18 mouse cellular contexts compared by ENCODE assay signal in the genomic region with DNA sequence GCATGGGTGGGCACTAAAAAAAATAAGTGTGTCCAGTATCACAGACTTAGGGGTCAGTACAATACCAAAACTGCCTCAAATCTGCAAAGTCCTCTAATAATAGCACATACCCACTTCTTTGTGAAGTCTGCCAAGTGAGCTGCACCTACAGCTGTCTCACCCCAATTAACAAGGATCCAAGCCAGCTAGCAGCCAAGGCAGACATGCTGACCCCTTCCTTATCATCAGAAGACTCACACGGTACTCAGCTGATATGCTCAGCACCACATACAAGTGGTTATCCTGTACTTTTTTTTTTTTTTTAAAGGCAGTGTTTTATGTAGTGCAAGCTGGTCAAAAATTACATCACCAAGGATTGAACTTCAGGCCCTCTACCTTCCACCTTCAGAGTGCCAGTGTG. TPM values are rescaled to one million over a fixed set of nuclear protein-coding genes. Genes with fewer than 3 reads are reported as not detected.
DNase-seq lines count a peak whose midpoint lies in the region; ATAC-seq lines count a peak whose summit lies in the region.
"Had no signal": no experiment of that assay in that cellular context is flagged by ENCODE, and none has a peak within 500 bp of the region (broad histone marks: within the 10 kb centered on the region; RNA-seq: fewer than 3 reads in every experiment).

No protein-coding gene starts in this region.

- no peak for ATAC-seq in embryonic facial prominence, embryonic 14.5 days (ENCODE audit: low read depth)
- ATAC-seq in kidney, embryonic 14.5 days (ENCODE audit: low FRiP score, low TSS enrichment), result 0 out of 2 replicates have a peak, but pooled peaks have one; percentile 16
- peak; percentile 73 for ATAC-seq in liver, embryonic 15.5 days (ENCODE audit: insufficient read depth)
- ATAC-seq in inflammation-experienced regulatory T-cells, adult 6 months, result no peak
- ATAC-seq in forebrain, embryonic 11.5 days (replicated peaks; ENCODE audit: low FRiP score), result no peak
- ATAC-seq: forebrain, embryonic 15.5 days; midbrain, embryonic 13.5 days had no signal

- no peak overlapping the region for H3K9ac ChIP-seq in embryonic facial prominence, embryonic 14.5 days (ENCODE audit: low read depth, low read length)
- H3K9ac ChIP-seq in kidney, embryonic 14.5 days (ENCODE audit: low read depth, low read length), result no peak overlapping the region
- no peak overlapping the region for H3K9ac ChIP-seq in liver, embryonic 15.5 days
- H3K9ac ChIP-seq in forebrain, embryonic 11.5 days (ENCODE audit: low read length), result no peak overlapping the region
- H3K9ac ChIP-seq: forebrain, embryonic 15.5 days; midbrain, embryonic 13.5 days; neural tube, embryonic 15.5 days had no signal

- peak; percentile 17 for DNase-seq in embryonic facial prominence, embryonic 14.5 days (ENCODE audit: low spot score)
- no peak for DNase-seq in embryonic facial prominence, embryonic 10.5 days (ENCODE audit: low spot score)
- no peak for DNase-seq in kidney, adult 8-10 months
- DNase-seq in MEL-GATA-1-ER (ENCODE audit: extremely low read depth, low read depth), result peak; percentile 14
- no peak for DNase-seq in forebrain, embryonic 11.5 days (ENCODE audit: low spot score)
- DNase-seq: cerebellum, adult 9-10 months; layer of hippocampus, postnatal 36 days; lung, adult 18-20 months; thymus, adult 18-20 months had no signal

- H3K27ac ChIP-seq in embryonic facial prominence, embryonic 14.5 days (replicated peaks; ENCODE audit: low read depth, low read length), result no peak overlapping the region
- no peak overlapping the region for H3K27ac ChIP-seq in embryonic facial prominence, embryonic 10.5 days (replicated peaks)
- no peak overlapping the region for H3K27ac ChIP-seq in kidney, embryonic 14.5 days (ENCODE audit: low read depth, low read length)
- no peak overlapping the region; the same call in 1 of the 2 replicates for H3K27ac ChIP-seq in liver, embryonic 15.5 days (replicated peaks)
- no peak overlapping the region for H3K27ac ChIP-seq in forebrain, embryonic 11.5 days (ENCODE audit: low read depth, low read length)
- H3K27ac ChIP-seq: forebrain, embryonic 15.5 days; hindbrain, embryonic 10.5 days; macrophage; midbrain, embryonic 13.5 days; neural tube, embryonic 15.5 days had no signal

- no peak overlapping the region for H3K4me2 ChIP-seq in embryonic facial prominence, embryonic 14.5 days (ENCODE audit: low read depth, low read length)
- no peak overlapping the region for H3K4me2 ChIP-seq in kidney, embryonic 14.5 days (replicated peaks; ENCODE audit: low read depth, low read length)
- H3K4me2 ChIP-seq in liver, embryonic 15.5 days, result no peak overlapping the region
- H3K4me2 ChIP-seq in forebrain, embryonic 11.5 days (ENCODE audit: low read depth, low read length, severe bottlenecking), result no peak overlapping the region
- H3K4me2 ChIP-seq: forebrain, embryonic 15.5 days; midbrain, embryonic 13.5 days; neural tube, embryonic 15.5 days had no signal

- no peaks in the 10 kb centered on the region for H3K27me3 ChIP-seq in embryonic facial prominence, embryonic 14.5 days (replicated peaks; ENCODE audit: control insufficient read depth, insufficient read depth, low read length)
- H3K27me3 ChIP-seq in embryonic facial prominence, embryonic 10.5 days (replicated peaks; ENCODE audit: low read depth, poor library complexity, severe bottlenecking), result no peaks in the 10 kb centered on the region
- H3K27me3 ChIP-seq in kidney, embryonic 14.5 days (ENCODE audit: control insufficient read depth, insufficient read depth, low read length), result no peaks in the 10 kb centered on the region
- H3K27me3 ChIP-seq in liver, embryonic 15.5 days, result no peaks in the 10 kb centered on the region
- H3K27me3 ChIP-seq in forebrain, embryonic 11.5 days (ENCODE audit: control insufficient read depth, insufficient read depth, low read length), result no peaks in the 10 kb centered on the region
- H3K27me3 ChIP-seq: CH12.LX; forebrain, embryonic 15.5 days; midbrain, embryonic 13.5 days; neural tube, embryonic 15.5 days had no signal

- peaks cover 4% of the 10 kb centered on the region; the same call in 1 of the 2 replicates for H3K9me3 ChIP-seq in embryonic facial prominence, embryonic 14.5 days (ENCODE audit: control insufficient read depth, low read length)
- peaks cover 6% of the 10 kb centered on the region; the same call in 1 of the 2 replicates for H3K9me3 ChIP-seq in embryonic facial prominence, embryonic 10.5 days
- no peaks in the 10 kb centered on the region for H3K9me3 ChIP-seq in kidney, embryonic 14.5 days (ENCODE audit: control insufficient read depth, low read length)
- no peaks in the 10 kb centered on the region for H3K9me3 ChIP-seq in liver, embryonic 15.5 days (replicated peaks)
- no peaks in the 10 kb centered on the region for H3K9me3 ChIP-seq in forebrain, embryonic 11.5 days (ENCODE audit: control insufficient read depth, low read length)
- H3K9me3 ChIP-seq: forebrain, embryonic 15.5 days; midbrain, embryonic 13.5 days; neural tube, embryonic 15.5 days had no signal

- no peaks in the 10 kb centered on the region for H3K4me1 ChIP-seq in embryonic facial prominence, embryonic 14.5 days (ENCODE audit: control insufficient read depth, insufficient read depth, low read length)
- peaks cover 12% of the 10 kb centered on the region for H3K4me1 ChIP-seq in embryonic facial prominence, embryonic 10.5 days
- H3K4me1 ChIP-seq in kidney, embryonic 14.5 days (ENCODE audit: control insufficient read depth, insufficient read depth, low read length), result no peaks in the 10 kb centered on the region
- peaks cover 16% of the 10 kb centered on the region for H3K4me1 ChIP-seq in liver, embryonic 15.5 days (replicated peaks)
- H3K4me1 ChIP-seq in forebrain, embryonic 11.5 days (replicated peaks; ENCODE audit: control insufficient read depth, insufficient read depth, low read length), result no peaks in the 10 kb centered on the region
- H3K4me1 ChIP-seq: forebrain, embryonic 15.5 days; neural tube, embryonic 15.5 days had no signal

- WGBS in embryonic facial prominence, embryonic 14.5 days, result 61% methylated on average over 1 of the region's 1 CpGs
- 87% methylated on average over 1 of the region's 1 CpGs for WGBS in embryonic facial prominence, embryonic 10.5 days
- 64% methylated on average over 1 of the region's 1 CpGs for WGBS in kidney, embryonic 14.5 days
- WGBS in liver, embryonic 15.5 days (ENCODE audit: insufficient replicate concordance), result 7% methylated on average over 1 of the region's 1 CpGs
- 84% methylated on average over 1 of the region's 1 CpGs for WGBS in forebrain, embryonic 11.5 days

- H3K4me3 ChIP-seq in embryonic facial prominence, embryonic 14.5 days (ENCODE audit: low read depth, low read length), result no peak overlapping the region
- no peak overlapping the region for H3K4me3 ChIP-seq in embryonic facial prominence, embryonic 10.5 days
- H3K4me3 ChIP-seq in kidney, embryonic 14.5 days (ENCODE audit: low read length), result no peak overlapping the region
- no peak overlapping the region for H3K4me3 ChIP-seq in liver, embryonic 15.5 days (replicated peaks)
- H3K4me3 ChIP-seq in forebrain, embryonic 11.5 days (ENCODE audit: low read depth, low read length), result no peak overlapping the region
- H3K4me3 ChIP-seq: forebrain, embryonic 15.5 days; hindbrain, embryonic 10.5 days; midbrain, embryonic 13.5 days; neural tube, embryonic 15.5 days had no signal

- peaks cover 39% of the 10 kb centered on the region for H3K36me3 ChIP-seq in embryonic facial prominence, embryonic 14.5 days (ENCODE audit: control insufficient read depth, insufficient read depth, low read length)
- H3K36me3 ChIP-seq in embryonic facial prominence, embryonic 10.5 days (replicated peaks), result peaks cover 40% of the 10 kb centered on the region
- peaks cover 37% of the 10 kb centered on the region for H3K36me3 ChIP-seq in kidney, embryonic 14.5 days (ENCODE audit: control insufficient read depth, insufficient read depth, low read length)
- H3K36me3 ChIP-seq in liver, embryonic 15.5 days (replicated peaks), result peaks cover 50% of the 10 kb centered on the region
- H3K36me3 ChIP-seq in forebrain, embryonic 11.5 days (ENCODE audit: control insufficient read depth, insufficient read depth, low read length), result peaks cover 11% of the 10 kb centered on the region; the same call in 1 of the 2 replicates

RNA-seq across cellular contexts. Expression of a gene that starts 16.9 kb away (rescaled TPM):
- 7.9 and 11.7 TPM in 2 replicates for polyA plus RNA-seq in embryonic facial prominence, embryonic 14.5 days (2014; fragmentation: Nextera tagmentation; extraction: Ambion mirVana)
- 0.48 and 0.71 TPM in 2 replicates for polyA plus RNA-seq in embryonic facial prominence, embryonic 10.5 days (2016; fragmentation: Nextera tagmentation; extraction: Ambion mirVana)
- polyA plus RNA-seq in kidney, embryonic 14.5 days (2014; fragmentation: Nextera tagmentation; extraction: Ambion mirVana), result 0.63 and 0.84 TPM in 2 replicates
- polyA plus RNA-seq in liver, embryonic 15.5 days (2015; fragmentation: Nextera tagmentation; extraction: Ambion mirVana), result 0.21 and 0.35 TPM in 2 replicates
- polyA plus RNA-seq in inflammation-experienced regulatory T-cells, adult 6 months (2017; shearing (Covaris generic)), result under 1 TPM; 0.45 to 0.49 (median 0.47) TPM
- polyA plus RNA-seq in forebrain, embryonic 11.5 days (2014; fragmentation: Nextera tagmentation; extraction: Ambion mirVana), result 0.37 and 0.57 TPM in 2 replicates

RNA-seq across cellular contexts. Expression of a gene that starts 30.9 kb away (rescaled TPM):
- polyA plus RNA-seq in embryonic facial prominence, embryonic 14.5 days (2014; fragmentation: Nextera tagmentation; extraction: Ambion mirVana), result 304 and 320 TPM in 2 replicates
- polyA plus RNA-seq in embryonic facial prominence, embryonic 10.5 days (2016; fragmentation: Nextera tagmentation; extraction: Ambion mirVana), result 546 and 560 TPM in 2 replicates
- 421 and 437 TPM in 2 replicates for polyA plus RNA-seq in kidney, embryonic 14.5 days (2014; fragmentation: Nextera tagmentation; extraction: Ambion mirVana)
- polyA plus RNA-seq in liver, embryonic 15.5 days (2015; fragmentation: Nextera tagmentation; extraction: Ambion mirVana), result 222 and 261 TPM in 2 replicates
- polyA plus RNA-seq in inflammation-experienced regulatory T-cells, adult 6 months (2017; shearing (Covaris generic)), result 100 to 1,000 TPM; 289 to 492 (median 352) TPM
- 508 and 555 TPM in 2 replicates for polyA plus RNA-seq in forebrain, embryonic 11.5 days (2014; fragmentation: Nextera tagmentation; extraction: Ambion mirVana)

RNA-seq across cellular contexts. Expression of a gene that starts 31.2 kb away (rescaled TPM):
- polyA plus RNA-seq in embryonic facial prominence, embryonic 14.5 days (2014; fragmentation: Nextera tagmentation; extraction: Ambion mirVana), result 37.1 and 45.0 TPM in 2 replicates
- 49.0 and 49.3 TPM in 2 replicates for polyA plus RNA-seq in embryonic facial prominence, embryonic 10.5 days (2016; fragmentation: Nextera tagmentation; extraction: Ambion mirVana)
- 50.2 and 70.1 TPM in 2 replicates for polyA plus RNA-seq in kidney, embryonic 14.5 days (2014; fragmentation: Nextera tagmentation; extraction: Ambion mirVana)
- 23.5 and 23.8 TPM in 2 replicates for polyA plus RNA-seq in liver, embryonic 15.5 days (2015; fragmentation: Nextera tagmentation; extraction: Ambion mirVana)
- polyA plus RNA-seq in inflammation-experienced regulatory T-cells, adult 6 months (2017; shearing (Covaris generic)), result 100 to 1,000 TPM; 103 to 158 (median 113) TPM
- 44.9 and 46.2 TPM in 2 replicates for polyA plus RNA-seq in forebrain, embryonic 11.5 days (2014; fragmentation: Nextera tagmentation; extraction: Ambion mirVana)

RNA-seq across cellular contexts. Expression of a gene that starts 43.1 kb away (rescaled TPM):
- 6.1 and 6.2 TPM in 2 replicates for polyA plus RNA-seq in embryonic facial prominence, embryonic 14.5 days (2014; fragmentation: Nextera tagmentation; extraction: Ambion mirVana)
- polyA plus RNA-seq in embryonic facial prominence, embryonic 10.5 days (2016; fragmentation: Nextera tagmentation; extraction: Ambion mirVana), result 3.3 and 3.5 TPM in 2 replicates
- 7.3 and 7.8 TPM in 2 replicates for polyA plus RNA-seq in kidney, embryonic 14.5 days (2014; fragmentation: Nextera tagmentation; extraction: Ambion mirVana)
- polyA plus RNA-seq in liver, embryonic 15.5 days (2015; fragmentation: Nextera tagmentation; extraction: Ambion mirVana), result 1.1 and 1.6 TPM in 2 replicates
- polyA plus RNA-seq in inflammation-experienced regulatory T-cells, adult 6 months (2017; shearing (Covaris generic)), result under 1 TPM; 0.21 to 0.25 (median 0.24) TPM
- 4.7 and 4.8 TPM in 2 replicates for polyA plus RNA-seq in forebrain, embryonic 11.5 days (2014; fragmentation: Nextera tagmentation; extraction: Ambion mirVana)

Comparison
In these comparisons a context has a peak if more than half of its experiments do, and no peak if none do; other contexts are left out.
1. DNase-seq: peak in embryonic facial prominence, embryonic 14.5 days (single experiment) and MEL-GATA-1-ER (single experiment); none in embryonic facial prominence, embryonic 10.5 days (single experiment), kidney, adult 8-10 months (0 of 2) and forebrain, embryonic 11.5 days (single experiment).
2. ATAC-seq: peak in kidney, embryonic 14.5 days (single experiment) and liver, embryonic 15.5 days (single experiment); none in embryonic facial prominence, embryonic 14.5 days (single experiment), inflammation-experienced regulatory T-cells, adult 6 months (single experiment) and forebrain, embryonic 11.5 days (single experiment).